Mouse (Mus musculus): Measurements from ENCODE around the gene Ppp1r1c. TPM values are rescaled to one million over a fixed set of nuclear protein-coding genes. Genes with fewer than 3 reads are reported as not detected.
A peak's percentile ranks its signal among the peaks of the same experiment; 100 is the strongest.
"Not testable (repeated sequence)": the region's sequence is repeated elsewhere in the genome, so short reads cannot be mapped to it uniquely, and the experiment has no call there.

The Ppp1r1c gene
- total RNA-seq, 2 experiments from 2014 or later = not detected

DNA sequence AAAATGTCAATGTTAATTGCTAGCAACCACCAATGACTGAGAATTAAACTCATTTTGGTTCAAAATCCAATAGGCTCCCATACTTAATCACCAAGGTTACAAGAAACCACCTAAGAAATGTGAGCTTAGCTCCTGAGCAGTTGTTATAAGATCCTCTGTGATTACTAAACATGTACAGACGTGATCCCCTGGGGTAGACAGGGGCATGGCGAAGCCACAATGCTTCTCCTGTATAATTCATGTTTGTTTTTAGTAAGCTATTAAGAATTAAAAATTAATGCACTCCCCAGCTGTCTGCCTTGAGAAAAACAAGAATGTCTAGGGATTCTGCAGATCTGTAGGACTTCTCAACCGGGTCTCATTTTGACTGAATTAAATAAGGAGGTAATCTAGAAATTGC lies 112.0 kb downstream of the Ppp1r1c start:
- intact Hi-C loops (cut with DNase I) = no loop called here
- DNase-seq (ENCODE audit: low spot score in 2 of 2) = no peak

DNA sequence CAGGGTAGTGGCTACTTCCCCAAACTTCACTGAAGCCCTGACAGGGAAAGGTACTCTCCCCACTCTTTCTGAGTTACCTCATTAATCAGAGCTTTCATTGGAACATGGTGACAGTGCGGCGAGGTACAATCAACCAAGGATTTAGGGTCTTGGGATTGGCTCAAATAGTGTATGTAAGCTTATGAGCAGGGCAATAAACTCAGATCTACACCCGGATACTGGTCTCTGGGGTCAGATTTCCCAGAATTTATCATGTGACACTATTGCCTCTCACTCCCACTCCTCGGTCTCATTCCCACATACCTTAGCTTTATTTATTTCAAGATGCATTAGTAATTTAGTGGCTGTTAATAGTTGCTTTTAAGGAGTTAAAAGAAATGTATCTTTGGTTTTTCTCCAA lies 118.3 kb downstream of the Ppp1r1c start:
- intact Hi-C loops (cut with DNase I) = no loop called here
- DNase-seq (ENCODE audit: low spot score in 2 of 2) = no peak

DNA sequence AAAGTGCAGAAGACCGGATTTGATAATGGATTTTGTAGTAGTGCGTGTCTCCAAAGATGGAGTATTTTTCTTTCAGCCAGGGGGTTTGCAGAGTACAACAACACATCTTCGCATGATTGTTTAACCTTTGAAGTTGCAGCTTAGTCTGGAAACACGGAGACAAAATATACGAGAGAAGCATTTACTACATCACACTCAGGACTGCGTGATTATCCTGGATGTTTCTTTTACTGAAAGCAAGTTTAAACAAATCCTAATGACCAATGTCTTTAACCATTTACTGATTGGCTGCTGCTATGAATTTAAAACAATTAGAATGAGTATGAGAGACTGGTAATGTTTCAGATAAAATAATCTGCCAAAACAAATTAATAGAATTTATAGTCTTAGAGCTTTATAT lies 131.5 kb downstream of the Ppp1r1c start:
- no peak for DNase-seq (ENCODE audit: low spot score in 2 of 2)
- intact Hi-C loops (cut with DNase I) = no loop called here

DNA sequence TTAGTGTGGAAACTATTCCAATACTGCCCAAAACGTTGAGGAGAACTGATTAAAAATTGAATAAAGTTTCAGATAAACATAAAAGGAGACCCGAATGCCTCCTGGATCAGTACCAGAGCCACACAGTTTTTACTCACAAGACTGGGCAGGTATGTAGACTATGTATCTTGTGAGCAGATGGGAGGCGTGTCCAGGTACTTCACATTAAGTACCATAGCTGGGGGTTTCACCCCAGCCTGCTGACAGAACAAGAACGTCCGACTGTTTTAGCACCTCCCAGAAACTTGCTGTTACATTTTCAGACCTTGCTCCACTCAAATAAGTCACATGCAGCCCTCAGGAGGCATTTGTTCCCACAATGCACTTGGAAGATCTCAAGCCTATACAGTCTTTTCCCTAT lies 131.9 kb downstream of the Ppp1r1c start:
- intact Hi-C loops (cut with DNase I) = no loop called here
- no peak for DNase-seq (ENCODE audit: low spot score in 2 of 2)

DNA sequence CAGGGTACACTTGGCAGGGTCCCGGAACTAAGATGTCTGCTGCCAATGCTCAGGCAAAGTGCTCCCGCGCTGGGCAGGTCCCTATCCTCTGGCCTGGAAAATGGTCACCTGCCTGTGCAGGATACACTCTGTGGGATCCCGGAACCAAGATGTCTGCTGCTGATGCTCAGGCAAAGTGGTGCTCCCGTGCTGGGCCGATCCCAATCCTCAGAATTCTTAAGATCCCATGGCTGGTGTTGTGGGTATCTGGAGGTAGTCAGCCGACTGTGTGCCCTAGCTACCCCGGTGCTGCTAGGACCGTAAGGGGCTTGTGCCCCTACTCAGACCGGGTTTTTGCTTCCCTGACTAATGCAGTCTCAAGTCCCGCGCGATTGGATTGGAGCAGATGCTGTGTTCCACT lies 139.8 kb downstream of the Ppp1r1c start:
- DNase-seq (ENCODE audit: low spot score in 2 of 2); intact Hi-C loops (cut with DNase I): not testable (repeated sequence)

DNA sequence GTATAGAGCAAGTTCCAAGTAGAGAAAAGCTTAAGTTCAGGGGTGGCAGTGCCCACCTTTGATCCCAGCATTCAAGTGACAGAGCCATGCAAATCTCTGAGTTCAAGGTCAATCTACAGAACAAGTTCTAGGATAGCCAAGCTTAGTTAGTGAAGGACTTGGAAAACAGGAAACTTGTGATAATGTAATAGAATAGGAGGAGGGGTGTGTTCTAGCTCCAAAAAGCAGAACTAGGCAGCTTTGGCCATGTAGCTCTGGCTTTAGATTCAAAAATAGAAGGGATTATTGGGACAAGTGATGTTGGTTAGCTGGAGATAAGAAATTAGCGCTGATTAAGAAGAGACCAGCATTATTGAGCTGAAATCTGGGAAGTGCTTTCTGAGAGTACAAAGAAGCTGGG lies 149.3 kb downstream of the Ppp1r1c start:
- intact Hi-C loops (cut with DNase I) = no loop called here
- no peak for DNase-seq (ENCODE audit: low spot score in 2 of 2)

DNA sequence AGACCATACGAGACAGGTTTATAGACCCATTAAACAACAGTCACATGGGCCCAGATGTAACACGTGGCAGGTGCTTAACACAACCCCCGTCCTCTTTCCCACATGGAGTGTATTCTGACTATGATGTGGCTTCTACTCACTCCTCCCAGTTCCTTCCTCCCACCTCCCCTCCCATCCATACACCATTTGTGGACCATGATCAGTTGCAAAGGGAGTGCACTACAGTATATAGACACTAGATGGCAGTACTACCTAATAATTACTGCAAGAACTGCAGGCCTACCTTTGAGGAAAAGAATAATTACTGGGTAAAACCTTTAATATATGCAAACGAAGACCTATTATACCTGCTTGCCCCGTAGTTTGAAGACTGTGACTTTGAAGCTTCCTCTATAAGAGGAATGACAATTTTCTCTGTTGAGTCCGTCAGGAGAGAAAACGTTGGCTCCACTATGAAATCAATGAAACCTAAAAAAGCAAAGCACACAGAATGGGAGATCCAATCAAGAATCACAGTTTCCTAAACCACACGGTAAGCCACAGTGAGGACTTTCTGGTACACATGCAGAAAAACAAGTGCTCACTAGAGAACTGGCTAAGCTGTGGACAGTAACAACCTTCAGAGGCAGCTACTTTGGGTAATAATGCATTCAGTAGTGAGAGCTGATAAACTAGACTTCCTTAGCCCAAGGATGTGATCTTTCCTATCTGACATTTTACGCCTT lies 157.9 kb downstream of the Ppp1r1c start:
- DNase-seq (ENCODE audit: low spot score in 2 of 2) = peak; percentile 59 to 77
- intact Hi-C loops (cut with DNase I) = loop anchor here (1.0 kb wide), 1 partner anchor 403 kb away; no protein-coding TSS in a partner anchor

Other genes starting within 250 kb of the Ppp1r1c start
- 10 to 100 TPM; 32.8 to 33.4 TPM for gene Itprid2, start 72.4 kb upstream of the Ppp1r1c start, total RNA-seq (2021)

Measured in left cerebral cortex, postnatal 25 days (tissue).